Mouse (Mus musculus): ENCODE measurements around the gene Serpina3k. TPM values are rescaled to one million over a fixed set of nuclear protein-coding genes. Genes with fewer than 3 reads are reported as not detected.

Serpina3k gene
- 0.16 TPM in 1 of 2 replicates, not detected in the other for polyA plus RNA-seq (2015; fragmentation: Nextera tagmentation; extraction: Ambion mirVana)

GRCm38 (mm10) chr12:104338226-104338625, at the start of gene Serpina3k, which contains the start of gene Serpina3m:
Gene Serpina3k (plus strand): TSS chr12:104338486.
Gene Serpina3m (plus strand): TSS chr12:104338486.

GRCm38 (mm10) chr12:104314253-104314652, 24.0 kb upstream of the Serpina3k start, which contains the start of gene Serpina3j:
Gene Serpina3j (plus strand): TSS chr12:104314553.

Other genes starting within 250 kb of the Serpina3k start
- not detected in 2 replicates for gene Serpina5, start 237.4 kb upstream of the Serpina3k start, polyA plus RNA-seq (2015; fragmentation: Nextera tagmentation; extraction: Ambion mirVana)
- not detected in 2 replicates for gene Serpina3a, start 225.8 kb upstream of the Serpina3k start, polyA plus RNA-seq (2015; fragmentation: Nextera tagmentation; extraction: Ambion mirVana)
- gene Serpina3b, start 210.5 kb upstream of the Serpina3k start, polyA plus RNA-seq (2015; fragmentation: Nextera tagmentation; extraction: Ambion mirVana): 0.35 and 0.69 TPM in 2 replicates
- gene Serpina3c, start 184.6 kb upstream of the Serpina3k start, polyA plus RNA-seq (2015; fragmentation: Nextera tagmentation; extraction: Ambion mirVana): 0.07 TPM in 2 replicates
- gene Serpina3f, start 123.9 kb upstream of the Serpina3k start, polyA plus RNA-seq (2015; fragmentation: Nextera tagmentation; extraction: Ambion mirVana): 0.66 and 0.78 TPM in 2 replicates
- gene Serpina3g, start 102.2 kb upstream of the Serpina3k start, polyA plus RNA-seq (2015; fragmentation: Nextera tagmentation; extraction: Ambion mirVana): 18.5 and 19.8 TPM in 2 replicates
- 0.47 and 0.58 TPM in 2 replicates for gene Serpina3i, start 75.4 kb upstream of the Serpina3k start, polyA plus RNA-seq (2015; fragmentation: Nextera tagmentation; extraction: Ambion mirVana)
- not detected in 2 replicates for gene Serpina3j, start 23.9 kb upstream of the Serpina3k start, polyA plus RNA-seq (2015; fragmentation: Nextera tagmentation; extraction: Ambion mirVana)
- gene Serpina3m, start within 50 bp of the Serpina3k start, polyA plus RNA-seq (2015; fragmentation: Nextera tagmentation; extraction: Ambion mirVana): 0.10 and 0.46 TPM in 2 replicates
- 0.13 and 0.30 TPM in 2 replicates for gene Serpina3n, start 68.2 kb downstream of the Serpina3k start, polyA plus RNA-seq (2015; fragmentation: Nextera tagmentation; extraction: Ambion mirVana)
- not detected in 2 replicates for gene Gsc, start 134.8 kb downstream of the Serpina3k start, polyA plus RNA-seq (2015; fragmentation: Nextera tagmentation; extraction: Ambion mirVana)

All from spleen, postnatal 0 days (tissue).